Mouse (Mus musculus): Measurements from ENCODE around the gene Plxna4. TPM values are rescaled to one million over a fixed set of nuclear protein-coding genes. Genes with fewer than 3 reads are reported as not detected.
A peak's percentile ranks its signal among the peaks of the same experiment; 100 is the strongest.

The Plxna4 gene
- polyA plus RNA-seq, 1 experiment from 2014 or later: 6.7 TPM

DNA sequence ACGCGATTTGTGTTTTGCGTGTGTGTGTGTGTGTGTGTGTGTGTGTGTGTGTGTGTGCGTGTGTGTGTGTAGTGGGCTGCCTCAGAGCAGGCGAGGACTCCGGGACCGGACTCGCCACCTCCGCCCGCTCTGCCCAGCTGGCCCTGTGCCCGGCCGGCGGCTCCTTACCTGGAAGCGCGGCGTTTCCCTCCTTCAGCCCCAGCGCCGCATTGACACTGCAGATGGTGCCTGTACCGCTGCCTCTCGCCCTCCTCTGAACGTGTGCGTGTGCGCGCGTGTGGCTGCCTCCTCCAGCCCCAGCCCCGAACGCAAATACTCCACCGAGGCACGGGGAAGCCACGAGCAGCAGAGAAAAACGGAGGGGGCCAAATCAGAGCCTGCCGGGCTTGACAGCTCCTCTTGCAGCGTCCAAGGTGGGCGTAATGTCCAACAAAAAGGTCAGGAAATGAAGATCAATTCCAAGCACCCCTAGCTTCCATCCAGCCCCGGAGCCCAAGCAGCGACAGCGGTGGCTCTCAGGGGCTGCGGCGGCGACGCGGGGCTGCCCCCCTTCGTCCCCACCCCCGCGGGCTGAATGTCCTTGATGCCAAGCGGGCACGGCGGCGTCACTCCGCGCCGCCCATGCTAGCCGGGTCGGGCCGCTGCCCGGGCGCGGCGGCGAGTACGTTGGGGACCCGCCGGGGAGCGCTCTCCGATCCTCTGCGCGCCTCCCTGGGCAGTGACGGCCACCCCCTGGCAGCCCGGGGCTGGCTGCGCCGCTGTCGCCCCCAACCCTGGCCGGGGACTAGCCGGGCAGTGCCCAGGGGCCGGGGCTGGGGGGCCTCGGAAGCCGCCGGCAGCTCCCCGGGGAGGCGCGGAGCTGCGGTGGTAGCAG lies 619 bp downstream of the Plxna4 start:
- Histone ChIP-seq H3K4me2 (peak overlapping the region; percentile 100), H3K9me3 (no peaks in the 10 kb centered on the region), H3K27ac (peak overlapping the region; percentile 72; the same call in 1 of the 2 replicates), H3K4me1 (replicated peaks) (peaks cover 35% of the 10 kb centered on the region), H3K9ac (replicated peaks) (peak overlapping the region; percentile 83), H3K36me3 (no peaks in the 10 kb centered on the region), H3K27me3 (peaks cover 90% of the 10 kb centered on the region), H3K4me3 (replicated peaks) (peak overlapping the region; percentile 87)
- WGBS: under 1% methylated on average over 79 of the region's 82 CpGs
- 0 out of 2 replicates have a peak, but pooled peaks have one; percentile 16 for ATAC-seq (ENCODE audit: insufficient number of reproducible peaks, insufficient read depth, low FRiP score, low TSS enrichment, low read depth)

- peak overlapping the region; percentile 100 for H3K4me2 ChIP-seq
- under 1% methylated on average over 12 of the region's 13 CpGs for WGBS
- peaks cover 87% of the 10 kb centered on the region for H3K27me3 ChIP-seq
- H3K27ac ChIP-seq: no peak overlapping the region
- no peak for ATAC-seq (ENCODE audit: insufficient number of reproducible peaks, insufficient read depth, low FRiP score, low TSS enrichment, low read depth)
- peak overlapping the region; percentile 83 for H3K9ac ChIP-seq (replicated peaks)
- H3K4me1 ChIP-seq (replicated peaks): peaks cover 35% of the 10 kb centered on the region
- peak overlapping the region; percentile 87 for H3K4me3 ChIP-seq (replicated peaks)
- no peaks in the 10 kb centered on the region for H3K9me3 ChIP-seq
- H3K36me3 ChIP-seq: no peaks in the 10 kb centered on the region
These were observed 1.2 kb downstream of the Plxna4 start for GRCm38 (mm10) chr6:32586821-32587135.

DNA sequence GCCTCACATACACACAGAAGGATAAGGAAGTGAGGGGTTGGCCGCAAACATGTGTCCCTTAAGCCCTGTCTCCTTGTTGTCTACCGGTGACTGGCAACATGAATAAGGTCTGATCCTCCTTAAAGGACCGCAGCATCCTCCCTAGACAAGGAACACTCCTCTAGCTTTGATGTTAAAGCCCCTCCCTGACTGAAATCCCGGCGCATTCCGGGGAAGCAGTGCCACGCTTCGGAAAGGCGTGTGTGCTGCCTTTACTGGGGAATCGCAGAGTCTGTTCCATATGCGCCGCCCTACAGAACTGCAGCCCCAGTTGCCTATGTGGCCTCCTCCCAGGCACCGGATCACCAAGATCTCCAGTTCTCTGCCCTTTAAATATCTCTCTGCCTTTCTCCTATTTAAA lies 1.6 kb downstream of the Plxna4 start:
- Histone ChIP-seq H3K27ac (no peak overlapping the region), H3K4me2 (peak overlapping the region; percentile 100), H3K9me3 (no peaks in the 10 kb centered on the region), H3K9ac (replicated peaks) (peak overlapping the region; percentile 83), H3K27me3 (peaks cover 85% of the 10 kb centered on the region), H3K36me3 (no peaks in the 10 kb centered on the region), H3K4me3 (replicated peaks) (peak overlapping the region; percentile 87), H3K4me1 (replicated peaks) (peaks cover 35% of the 10 kb centered on the region)
- under 1% methylated on average over 13 of the region's 13 CpGs for WGBS
- ATAC-seq (ENCODE audit: insufficient number of reproducible peaks, insufficient read depth, low FRiP score, low TSS enrichment, low read depth): no peak

DNA sequence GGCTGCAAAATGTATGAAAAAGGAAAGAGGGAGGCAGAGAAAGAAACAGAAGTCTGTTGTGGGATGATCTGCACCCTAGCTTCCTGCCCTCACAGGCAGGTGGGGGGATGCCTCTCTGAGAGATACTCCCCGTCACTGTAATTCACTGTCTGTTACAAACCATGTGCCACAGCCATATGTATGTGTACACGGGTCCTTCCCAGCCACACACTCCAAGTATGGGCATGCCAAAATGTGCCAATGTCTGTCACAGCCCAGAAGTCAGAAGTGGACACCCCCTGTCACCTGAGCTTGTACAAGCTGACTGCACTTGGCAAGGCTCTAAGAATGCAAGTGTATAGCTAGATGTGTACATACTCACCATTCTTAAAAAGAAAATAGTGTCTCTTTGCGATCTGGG lies 2.8 kb downstream of the Plxna4 start:
- no peak overlapping the region for H3K27ac ChIP-seq
- H3K4me1 ChIP-seq (replicated peaks): peaks cover 35% of the 10 kb centered on the region
- 36% methylated on average over 3 of the region's 3 CpGs for WGBS
- H3K27me3 ChIP-seq: peaks cover 75% of the 10 kb centered on the region
- H3K9me3 ChIP-seq: no peaks in the 10 kb centered on the region
- peak overlapping the region; percentile 100 for H3K4me2 ChIP-seq
- H3K9ac ChIP-seq (replicated peaks): no peak overlapping the region
- peak overlapping the region; percentile 87 for H3K4me3 ChIP-seq (replicated peaks)
- H3K36me3 ChIP-seq: no peaks in the 10 kb centered on the region
- no peak for ATAC-seq (ENCODE audit: insufficient number of reproducible peaks, insufficient read depth, low FRiP score, low TSS enrichment, low read depth)

- no peak for ATAC-seq (ENCODE audit: insufficient number of reproducible peaks, insufficient read depth, low FRiP score, low TSS enrichment, low read depth)
- Histone ChIP-seq H3K4me2 (peak overlapping the region; percentile 100), H3K27ac (no peak overlapping the region), H3K4me3 (replicated peaks) (peak overlapping the region; percentile 87), H3K27me3 (peaks cover 66% of the 10 kb centered on the region), H3K4me1 (replicated peaks) (peaks cover 35% of the 10 kb centered on the region), H3K9me3 (no peaks in the 10 kb centered on the region), H3K36me3 (no peaks in the 10 kb centered on the region), H3K9ac (replicated peaks) (no peak overlapping the region; the same call in 1 of the 2 replicates)
- WGBS: 16% methylated on average over 5 of the region's 5 CpGs
These were observed 3.6 kb downstream of the Plxna4 start for GRCm38 (mm10) chr6:32584243-32584880.

DNA sequence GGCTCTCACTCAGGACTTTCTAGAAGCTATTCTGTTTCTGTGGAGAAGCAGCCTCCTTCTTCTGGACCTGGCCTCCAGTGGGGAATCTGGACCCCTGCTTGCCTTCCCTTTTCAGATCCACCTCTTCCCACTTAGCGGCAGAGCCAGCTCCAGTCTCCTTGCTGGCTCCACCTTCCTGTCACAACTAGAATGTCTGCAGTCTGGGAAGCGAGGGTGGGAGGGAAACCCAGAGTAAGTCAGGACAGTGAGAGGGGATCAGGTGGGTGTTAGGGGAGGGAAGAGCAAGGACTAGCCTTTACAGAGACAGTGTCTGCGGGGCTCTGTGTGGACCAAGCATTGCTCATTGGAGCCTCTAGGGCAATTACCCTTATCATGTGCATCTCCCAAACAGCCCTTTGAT lies 4.4 kb downstream of the Plxna4 start:
- Histone ChIP-seq H3K27me3 (peaks cover 58% of the 10 kb centered on the region), H3K4me1 (replicated peaks) (peaks cover 35% of the 10 kb centered on the region)

GRCm38 (mm10) chr6:32571485-32571884 lies 16.5 kb downstream of the Plxna4 start:
- WGBS: 84% methylated on average over 5 of the region's 5 CpGs
- Histone ChIP-seq H3K9me3 (no peaks in the 10 kb centered on the region), H3K4me1 (replicated peaks) (no peaks in the 10 kb centered on the region), H3K27me3 (no peaks in the 10 kb centered on the region), H3K4me2 (no peak overlapping the region), H3K36me3 (no peaks in the 10 kb centered on the region), H3K9ac (replicated peaks) (no peak overlapping the region), H3K27ac (no peak overlapping the region), H3K4me3 (replicated peaks) (no peak overlapping the region)
- ATAC-seq (ENCODE audit: insufficient number of reproducible peaks, insufficient read depth, low FRiP score, low TSS enrichment, low read depth): no peak

More for the DNA sequence above, 4.4 kb downstream of the Plxna4 start:
- peak overlapping the region; percentile 100 for H3K4me2 ChIP-seq
- no peak overlapping the region for H3K9ac ChIP-seq (replicated peaks)
- H3K4me3 ChIP-seq (replicated peaks): no peak overlapping the region
- ATAC-seq (ENCODE audit: insufficient number of reproducible peaks, insufficient read depth, low FRiP score, low TSS enrichment, low read depth): no peak
- no peaks in the 10 kb centered on the region for H3K9me3 ChIP-seq
- H3K27ac ChIP-seq: no peak overlapping the region
- no peaks in the 10 kb centered on the region for H3K36me3 ChIP-seq
- WGBS: 6% methylated on average over 3 of the region's 3 CpGs

- Histone ChIP-seq H3K27me3 (no peaks in the 10 kb centered on the region), H3K4me2 (no peak overlapping the region), H3K9me3 (no peaks in the 10 kb centered on the region), H3K4me1 (replicated peaks) (no peaks in the 10 kb centered on the region), H3K4me3 (replicated peaks) (no peak overlapping the region), H3K27ac (no peak overlapping the region), H3K9ac (replicated peaks) (no peak overlapping the region), H3K36me3 (no peaks in the 10 kb centered on the region)
- WGBS: 32% methylated on average over 3 of the region's 3 CpGs
- no peak for ATAC-seq (ENCODE audit: insufficient number of reproducible peaks, insufficient read depth, low FRiP score, low TSS enrichment, low read depth)
These were observed 17.5 kb downstream of the Plxna4 start for GRCm38 (mm10) chr6:32570445-32570844.

GRCm38 (mm10) chr6:32569919-32570318 lies 18.1 kb downstream of the Plxna4 start:
- H3K4me3 ChIP-seq (replicated peaks): no peak overlapping the region
- H3K9ac ChIP-seq (replicated peaks): no peak overlapping the region
- no peak overlapping the region for H3K27ac ChIP-seq
- 75% methylated on average over 3 of the region's 3 CpGs for WGBS
- H3K36me3 ChIP-seq: no peaks in the 10 kb centered on the region
- no peaks in the 10 kb centered on the region for H3K4me1 ChIP-seq (replicated peaks)
- no peaks in the 10 kb centered on the region for H3K27me3 ChIP-seq
- no peak overlapping the region for H3K4me2 ChIP-seq
- H3K9me3 ChIP-seq: no peaks in the 10 kb centered on the region
- no peak for ATAC-seq (ENCODE audit: insufficient number of reproducible peaks, insufficient read depth, low FRiP score, low TSS enrichment, low read depth)

DNA sequence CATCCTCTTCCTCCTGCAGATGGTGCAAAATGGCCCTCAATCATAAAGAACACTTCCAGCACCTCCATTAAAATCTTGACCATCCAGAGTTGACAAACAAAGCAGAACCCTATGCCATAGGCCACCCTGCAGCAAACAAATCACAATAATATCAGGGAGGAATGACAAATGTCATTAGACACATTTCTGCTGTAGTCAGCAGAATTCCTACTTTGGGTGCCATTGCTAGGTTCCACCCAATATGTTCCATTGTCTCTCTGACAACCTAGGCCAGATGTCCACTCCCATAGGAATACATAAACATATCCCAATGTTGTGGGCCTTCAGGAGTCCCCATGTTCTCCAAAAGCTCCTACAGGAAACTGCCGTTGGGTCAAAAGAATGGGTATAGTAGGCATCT lies 41.1 kb downstream of the Plxna4 start:
- Histone ChIP-seq H3K36me3 (no peaks in the 10 kb centered on the region), H3K4me2 (no peak overlapping the region), H3K27me3 (no peaks in the 10 kb centered on the region), H3K4me3 (replicated peaks) (no peak overlapping the region), H3K9me3 (no peaks in the 10 kb centered on the region), H3K4me1 (replicated peaks) (peaks cover 5% of the 10 kb centered on the region; the same call in 1 of the 2 replicates), H3K27ac (no peak overlapping the region), H3K9ac (replicated peaks) (no peak overlapping the region)
- 80% methylated on average over 1 of the region's 1 CpGs for WGBS
- no peak for ATAC-seq (ENCODE audit: insufficient number of reproducible peaks, insufficient read depth, low FRiP score, low TSS enrichment, low read depth)

GRCm38 (mm10) chr6:32544021-32544420 lies 44.0 kb downstream of the Plxna4 start:
- no peak for ATAC-seq (ENCODE audit: insufficient number of reproducible peaks, insufficient read depth, low FRiP score, low TSS enrichment, low read depth)
- H3K9me3 ChIP-seq: no peaks in the 10 kb centered on the region
- no peak overlapping the region for H3K4me2 ChIP-seq
- no peaks in the 10 kb centered on the region for H3K27me3 ChIP-seq
- H3K4me3 ChIP-seq (replicated peaks): no peak overlapping the region
- no peak overlapping the region for H3K9ac ChIP-seq (replicated peaks)
- peaks cover 5% of the 10 kb centered on the region; the same call in 1 of the 2 replicates for H3K4me1 ChIP-seq (replicated peaks)
- no peaks in the 10 kb centered on the region for H3K36me3 ChIP-seq
- no peak overlapping the region for H3K27ac ChIP-seq
- 92% methylated on average over 3 of the region's 3 CpGs for WGBS

Measured in limb, embryonic 12.5 days (tissue).